Mouse (Mus musculus): ENCODE results near the gene Phactr4. TPM values are rescaled to one million over a fixed set of nuclear protein-coding genes. Genes with fewer than 3 reads are reported as not detected.

Gene Phactr4
- total RNA-seq, 2 experiments from 2014 or later: 12.7 to 13.4 TPM

DNA sequence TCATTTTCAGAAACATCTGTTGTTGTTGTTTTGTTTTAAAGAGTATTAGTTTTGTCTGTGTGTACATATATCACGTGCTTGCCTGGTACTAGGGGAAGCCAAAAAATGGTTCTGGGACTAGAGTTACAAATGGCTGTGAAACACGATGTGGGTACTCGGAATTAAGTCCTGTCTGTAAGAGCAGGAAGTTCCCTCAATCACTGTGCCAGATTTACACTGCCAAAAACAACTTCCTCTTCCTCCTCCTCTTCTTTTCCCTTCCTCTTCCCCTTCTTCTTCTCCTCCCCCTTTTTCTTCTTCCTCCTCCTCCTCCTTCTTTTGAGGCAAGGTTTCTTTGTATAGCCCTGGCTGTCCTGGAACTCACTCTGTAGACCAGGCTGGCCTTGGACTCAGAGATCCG lies 40.0 kb downstream of the Phactr4 start:
- intact Hi-C loops (cut with DNase I): no loop called here
- no peak for DNase-seq (ENCODE audit: low spot score in 2 of 2)

DNA sequence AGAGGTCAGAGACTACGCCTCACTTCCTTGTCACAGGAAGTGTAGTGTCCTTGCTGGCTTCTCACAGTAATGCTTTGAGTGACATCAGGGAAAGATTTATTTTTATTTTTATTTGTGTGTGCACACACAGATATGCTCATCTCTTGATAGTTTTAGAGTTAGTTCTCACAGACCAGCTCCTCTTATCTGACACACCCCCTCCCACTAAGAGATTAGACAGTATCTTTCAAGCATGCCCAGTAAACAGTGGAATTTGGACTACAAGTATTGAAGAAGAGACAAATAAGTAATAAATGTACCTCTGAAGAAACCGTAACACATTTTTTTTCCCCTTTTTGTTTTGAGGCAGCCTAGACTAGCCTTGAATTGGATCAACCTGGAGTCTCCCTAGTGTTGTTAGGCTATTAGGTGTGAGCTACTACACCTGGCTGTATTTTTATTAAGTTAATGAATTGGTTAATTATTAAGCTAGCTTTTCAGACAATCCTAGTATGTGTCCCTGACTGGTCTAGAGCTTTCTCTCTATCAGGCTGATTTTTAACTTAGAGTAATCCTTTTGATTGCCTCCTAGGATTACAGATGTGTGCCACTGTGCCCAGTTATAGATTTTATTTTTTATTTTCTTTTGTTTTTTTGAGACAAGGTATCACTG lies 41.2 kb downstream of the Phactr4 start:
- DNase-seq (ENCODE audit: low spot score in 2 of 2): no peak
- intact Hi-C loops (cut with DNase I): no loop called here

DNA sequence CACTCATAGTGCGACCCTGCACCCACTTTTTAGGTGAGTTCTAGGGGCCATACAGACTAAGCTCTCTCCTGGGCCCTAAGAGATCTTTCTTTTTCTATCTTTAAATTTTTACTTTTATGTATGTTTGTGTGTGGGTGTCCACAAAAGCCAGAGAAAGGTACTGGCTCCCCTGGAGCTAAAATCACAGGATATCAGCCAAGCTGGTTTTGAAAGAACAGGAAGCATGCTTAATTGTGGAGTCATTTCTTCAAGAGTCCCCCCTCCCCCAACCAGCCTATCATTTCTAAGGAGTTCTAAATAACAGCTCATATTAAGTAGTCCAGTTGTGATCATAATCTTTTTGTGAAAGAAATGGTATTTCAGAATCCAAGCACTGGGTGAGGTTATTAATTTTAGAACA lies 48.5 kb downstream of the Phactr4 start:
- intact Hi-C loops (cut with DNase I): no loop called here

DNA sequence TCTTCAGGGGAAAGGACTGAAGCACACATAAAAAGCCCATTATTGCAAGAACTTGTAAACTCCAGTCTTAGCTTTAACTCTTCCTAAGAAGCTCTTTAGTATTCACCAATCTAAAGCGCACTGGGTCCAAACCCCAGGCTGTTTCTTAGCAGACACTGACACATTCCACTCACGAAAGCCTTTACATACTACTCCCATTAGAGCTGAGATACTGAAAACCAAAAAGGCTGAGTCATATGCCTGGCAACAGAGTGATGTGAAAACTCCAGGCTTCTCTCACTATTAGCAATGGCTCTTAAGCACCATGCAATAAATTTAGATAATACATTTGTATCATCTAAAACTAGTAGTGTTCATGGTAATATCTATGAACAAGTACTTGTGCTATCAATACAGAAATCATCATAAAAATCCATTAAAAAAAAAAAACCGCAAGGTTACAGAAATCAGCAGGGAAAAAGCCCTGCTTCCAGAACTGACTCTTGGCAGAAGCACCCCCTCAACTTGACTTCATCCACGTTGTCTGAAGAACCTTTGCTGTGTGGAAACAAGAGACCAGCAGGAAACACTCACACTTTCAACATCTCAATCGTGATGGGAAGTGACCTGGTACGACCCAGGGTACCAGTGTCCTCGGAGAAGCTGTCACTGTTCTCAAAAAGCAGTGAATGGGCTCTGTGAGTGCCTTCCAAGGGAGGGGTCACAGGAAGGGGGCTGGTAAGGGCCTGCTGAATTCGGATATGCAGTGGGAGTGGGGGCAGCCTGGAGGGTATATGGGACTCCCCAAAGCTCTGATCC lies 52.1 kb downstream of the Phactr4 start:
- no peak for DNase-seq (ENCODE audit: low spot score in 2 of 2)
- intact Hi-C loops (cut with DNase I): no loop called here

More for the DNA sequence above, 48.5 kb downstream of the Phactr4 start:
- DNase-seq (ENCODE audit: low spot score in 2 of 2): no peak

DNA sequence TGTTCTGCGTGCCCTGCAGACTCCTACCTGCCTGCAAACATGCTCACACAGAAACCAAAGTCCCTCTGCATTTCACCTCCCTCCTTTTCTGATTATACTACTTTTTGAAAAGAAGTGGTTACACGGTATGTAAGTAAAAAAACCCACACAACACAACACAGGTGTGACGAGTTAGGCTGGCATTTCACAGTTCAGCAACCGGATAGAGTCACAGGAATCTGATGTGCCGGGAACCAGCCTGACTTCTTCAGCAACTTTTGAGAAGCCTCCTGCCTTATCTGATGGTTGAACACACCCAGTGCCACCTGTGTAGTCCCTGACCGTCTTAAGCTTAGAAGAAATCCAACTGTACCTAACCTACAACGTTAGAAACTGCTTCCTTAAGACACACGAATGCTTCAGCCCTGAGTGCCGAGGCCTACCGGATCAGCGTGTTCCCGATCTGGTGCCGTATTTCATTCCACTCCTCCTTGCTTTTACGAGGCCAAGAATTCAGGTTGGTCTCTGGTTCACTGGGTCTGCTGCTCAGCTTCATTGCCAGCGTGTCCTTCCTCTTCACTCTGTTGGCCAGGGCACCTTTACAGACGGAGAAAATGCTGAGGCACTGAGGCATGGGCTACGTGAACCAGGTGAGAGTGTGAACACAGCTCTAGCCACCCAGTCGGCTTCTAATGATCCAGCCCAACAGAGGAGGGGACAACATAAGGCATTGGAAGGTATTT lies 54.6 kb downstream of the Phactr4 start:
- DNase-seq (ENCODE audit: low spot score in 2 of 2): no peak
- intact Hi-C loops (cut with DNase I): no loop called here

DNA sequence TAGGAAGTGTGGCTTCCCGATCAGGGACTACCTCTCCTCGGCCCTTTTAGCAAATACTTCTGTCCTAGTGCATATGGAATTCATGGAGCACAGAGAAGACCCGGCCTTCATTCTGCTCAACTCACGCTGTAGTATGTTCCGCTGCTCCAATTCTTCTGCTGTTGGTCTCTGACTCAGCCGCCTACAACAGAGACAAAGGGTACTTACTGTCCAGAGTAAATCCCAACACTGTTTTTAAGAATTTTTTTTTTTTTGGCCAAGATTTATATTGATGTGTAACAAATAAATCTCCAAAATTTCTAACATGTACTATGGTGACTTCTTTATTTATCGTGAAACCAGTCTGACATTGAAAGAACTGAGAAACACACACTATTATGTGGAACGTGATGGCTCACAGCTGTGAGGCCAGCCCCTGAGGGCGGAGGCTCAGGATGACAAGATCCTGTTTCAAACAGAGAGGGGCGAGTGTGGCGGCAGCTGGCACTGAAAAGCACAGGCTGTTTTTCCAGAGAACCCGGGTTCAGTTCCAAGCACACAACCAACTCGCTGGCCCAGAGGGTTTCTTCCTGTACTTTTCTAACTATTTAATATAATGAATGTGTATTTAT lies 56.7 kb downstream of the Phactr4 start:
- intact Hi-C loops (cut with DNase I): no loop called here
- no peak for DNase-seq (ENCODE audit: low spot score in 2 of 2)

DNA sequence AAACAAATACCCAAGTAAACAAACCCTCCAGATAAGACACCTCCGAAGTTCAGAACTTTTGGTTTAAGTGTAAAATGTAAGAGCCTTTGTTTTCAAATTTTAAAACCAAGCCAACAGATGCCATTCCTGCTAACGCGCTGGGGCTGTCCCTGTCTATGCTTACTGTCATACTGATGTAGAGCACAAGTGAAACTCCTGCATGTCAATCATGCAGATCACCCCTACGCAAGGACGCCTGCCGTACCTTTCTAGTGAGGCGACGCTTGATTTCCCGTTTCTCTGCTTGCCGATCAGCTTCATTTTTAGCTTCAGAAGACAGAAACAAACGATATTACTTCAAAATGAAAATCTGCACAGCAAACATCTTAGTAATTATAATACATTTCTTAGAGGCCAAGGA lies 58.8 kb downstream of the Phactr4 start:
- intact Hi-C loops (cut with DNase I): no loop called here
- DNase-seq (ENCODE audit: low spot score in 2 of 2): no peak

DNA sequence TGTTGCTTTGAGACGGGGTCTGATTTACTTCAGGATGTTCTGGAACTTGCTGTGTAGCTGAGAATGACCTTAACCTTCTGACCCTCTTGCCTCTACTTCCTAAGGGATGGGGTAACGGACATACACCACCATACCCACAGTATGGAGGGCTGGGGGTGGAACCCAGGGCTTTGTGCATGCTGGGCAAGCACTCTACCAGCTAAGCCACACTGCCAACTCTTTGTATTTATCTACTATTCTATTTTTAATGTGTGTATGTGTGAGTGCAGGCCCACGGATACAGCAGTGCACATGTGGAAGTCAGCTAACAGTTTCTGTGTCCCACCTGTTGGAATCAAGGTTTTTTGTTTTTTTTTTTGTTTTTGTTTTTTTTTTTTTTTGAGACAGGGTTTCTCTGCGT lies 62.8 kb downstream of the Phactr4 start:
- intact Hi-C loops (cut with DNase I): no loop called here
- DNase-seq (ENCODE audit: low spot score in 2 of 2): no peak

DNA sequence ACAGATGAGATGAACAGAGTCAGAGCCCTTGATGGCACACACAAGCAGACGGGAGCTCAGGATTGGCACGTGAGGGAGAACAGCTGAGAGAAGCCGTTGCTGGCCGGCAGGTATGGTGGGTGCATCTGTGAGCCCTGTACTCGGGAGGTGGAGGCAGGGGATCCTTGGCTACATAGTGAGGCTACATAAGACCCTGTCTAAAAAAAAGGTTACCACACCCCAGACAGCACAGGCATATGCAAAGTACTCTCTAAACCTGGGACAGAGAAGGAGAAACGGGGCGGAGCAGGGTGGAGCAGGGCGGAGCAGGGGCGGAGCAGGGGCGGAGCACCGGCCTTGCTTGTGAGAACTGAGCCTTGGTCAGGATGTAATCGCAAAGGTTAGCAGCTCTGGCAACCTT lies 66.1 kb downstream of the Phactr4 start:
- DNase-seq (ENCODE audit: low spot score in 2 of 2): no peak

DNA sequence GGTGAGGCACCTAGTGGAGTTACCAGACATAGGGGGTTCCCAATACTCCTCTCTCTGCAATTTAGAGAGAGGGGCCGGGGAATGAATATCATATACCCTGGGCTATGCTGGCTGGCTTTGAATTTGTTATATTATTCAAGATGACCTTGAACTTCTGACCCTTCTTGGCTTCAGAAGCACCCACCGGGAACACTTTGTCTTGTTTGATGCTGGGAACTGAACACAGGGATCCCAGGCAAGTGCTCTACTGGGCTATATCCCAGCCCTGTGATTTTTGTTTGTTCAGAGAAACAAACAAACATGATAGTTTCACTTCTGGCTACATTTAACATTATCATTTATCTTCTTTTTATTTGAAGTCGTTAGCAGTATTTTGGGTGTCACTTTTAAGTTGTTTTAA lies 66.9 kb downstream of the Phactr4 start:
- intact Hi-C loops (cut with DNase I): no loop called here
- DNase-seq (ENCODE audit: low spot score in 2 of 2): no peak

More for the DNA sequence above, 66.1 kb downstream of the Phactr4 start:
- intact Hi-C loops (cut with DNase I): no loop called here

DNA sequence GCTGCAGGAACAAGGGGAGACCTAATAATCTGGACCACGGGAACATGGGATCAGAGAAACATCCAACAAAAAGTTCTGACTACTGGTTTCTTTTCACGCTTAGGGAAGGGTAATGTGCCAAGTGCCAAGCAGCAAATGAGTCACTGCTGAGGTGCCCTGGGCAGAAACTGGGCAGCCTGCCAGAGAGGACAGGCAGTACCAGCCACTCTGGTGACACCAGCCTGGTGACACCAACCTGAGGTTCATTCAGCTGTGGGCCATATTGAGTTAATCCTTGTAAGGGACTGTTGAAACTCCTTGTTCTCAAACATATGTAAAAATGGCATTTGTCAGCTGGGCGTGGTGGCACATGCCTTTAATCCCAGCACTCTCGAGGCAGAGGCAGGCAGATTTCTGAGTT lies 67.7 kb downstream of the Phactr4 start:
- no peak for DNase-seq (ENCODE audit: low spot score in 2 of 2)
- intact Hi-C loops (cut with DNase I): loop anchor here (5.0 kb wide), 1 partner anchor 58 kb away; no protein-coding TSS in a partner anchor

DNA sequence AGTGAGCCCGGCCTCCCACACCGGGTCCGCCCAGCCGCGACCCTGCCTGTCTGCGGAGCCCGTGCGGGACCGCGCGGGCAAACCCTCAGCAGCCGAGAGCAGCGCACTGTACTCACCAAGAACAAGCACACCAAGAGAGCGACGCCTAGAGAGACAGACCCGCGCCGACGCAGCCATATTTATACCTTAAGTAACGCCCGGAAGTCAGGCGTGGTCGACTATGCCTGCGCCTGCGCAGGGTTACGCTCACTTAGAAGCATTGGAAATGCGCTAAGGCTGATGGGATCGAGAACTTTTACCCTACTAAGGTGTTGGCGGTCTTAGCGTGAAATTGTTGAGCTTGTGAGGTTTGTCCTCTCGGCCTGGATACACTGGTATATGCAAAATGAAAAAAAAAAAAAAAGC lies 68.8 kb downstream of the Phactr4 start, which contains the start of gene Rcc1:
Rcc1 (minus strand) TSS at position 125 of the 405 bp plus-strand sequence.
- peak; percentile 87 to 91 for DNase-seq (ENCODE audit: low spot score in 2 of 2)
- intact Hi-C loops (cut with DNase I): loop anchor here (5.0 kb wide), 1 partner anchor 59 kb away; no protein-coding TSS in a partner anchor

DNA sequence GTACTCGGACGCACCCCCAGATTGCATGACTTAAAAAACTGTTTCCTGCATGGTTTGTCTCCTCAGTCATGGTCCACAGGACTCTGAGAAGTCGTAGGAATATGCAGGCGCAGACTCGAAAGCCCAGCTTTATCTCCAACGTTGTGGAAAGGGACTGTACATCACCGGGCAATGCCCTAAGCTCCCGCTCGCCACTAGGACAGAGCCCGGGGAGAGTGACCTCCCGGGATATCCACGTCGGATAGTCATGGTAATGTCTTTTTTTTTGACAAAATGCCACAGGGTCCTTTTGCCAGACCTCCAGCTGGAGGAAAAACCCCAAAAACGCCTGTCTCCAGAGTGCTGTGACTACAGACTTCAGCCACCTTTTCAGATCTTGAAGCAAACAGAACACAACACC lies 69.5 kb downstream of the Phactr4 start:
- no peak for DNase-seq (ENCODE audit: low spot score in 2 of 2)
- intact Hi-C loops (cut with DNase I): loop anchor here (5.0 kb wide), 1 partner anchor 60 kb away; no protein-coding TSS in a partner anchor

DNA sequence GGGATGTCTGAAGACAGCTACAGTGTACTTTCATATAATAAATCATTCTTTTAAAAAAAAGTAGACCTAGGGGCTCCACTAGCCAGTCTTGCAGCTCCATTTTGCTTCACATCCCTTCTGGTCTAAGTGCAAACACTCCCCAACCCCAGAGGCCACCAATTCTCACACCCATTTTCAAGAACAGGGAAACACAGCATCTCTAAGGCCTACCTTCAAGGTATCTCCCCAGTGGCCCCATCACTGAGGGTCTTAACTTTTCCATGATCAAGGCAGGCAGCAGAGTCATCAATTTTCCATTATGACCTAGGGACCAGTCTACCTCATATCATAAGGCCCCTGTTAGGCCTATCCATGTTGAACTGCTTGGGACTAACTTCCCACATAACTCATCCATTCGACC lies 70.9 kb downstream of the Phactr4 start:
- no peak for DNase-seq (ENCODE audit: low spot score in 2 of 2)
- intact Hi-C loops (cut with DNase I): loop anchor here (5.0 kb wide), 1 partner anchor 61 kb away; no protein-coding TSS in a partner anchor

DNA sequence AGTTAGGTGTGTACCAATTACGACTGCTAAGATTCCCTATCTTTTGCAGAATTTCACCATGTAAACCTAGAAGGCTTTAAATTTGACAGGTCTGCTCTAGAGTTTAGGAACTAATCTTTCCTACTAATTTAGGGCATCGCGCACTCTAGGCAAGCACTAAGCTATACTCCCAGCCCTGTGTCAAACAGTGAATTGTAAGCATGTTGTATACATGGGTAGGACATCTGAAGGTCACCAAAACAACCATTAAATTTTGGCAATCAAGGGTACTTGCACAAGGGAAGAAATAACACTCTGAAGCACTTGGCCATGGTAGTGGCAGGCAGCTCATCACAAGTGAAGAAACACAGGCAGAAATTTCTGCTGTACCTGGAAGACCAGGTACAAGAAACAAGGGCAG lies 71.4 kb downstream of the Phactr4 start:
- intact Hi-C loops (cut with DNase I): loop anchor here (5.0 kb wide), 1 partner anchor 61 kb away; no protein-coding TSS in a partner anchor
- no peak for DNase-seq (ENCODE audit: low spot score in 2 of 2)

DNA sequence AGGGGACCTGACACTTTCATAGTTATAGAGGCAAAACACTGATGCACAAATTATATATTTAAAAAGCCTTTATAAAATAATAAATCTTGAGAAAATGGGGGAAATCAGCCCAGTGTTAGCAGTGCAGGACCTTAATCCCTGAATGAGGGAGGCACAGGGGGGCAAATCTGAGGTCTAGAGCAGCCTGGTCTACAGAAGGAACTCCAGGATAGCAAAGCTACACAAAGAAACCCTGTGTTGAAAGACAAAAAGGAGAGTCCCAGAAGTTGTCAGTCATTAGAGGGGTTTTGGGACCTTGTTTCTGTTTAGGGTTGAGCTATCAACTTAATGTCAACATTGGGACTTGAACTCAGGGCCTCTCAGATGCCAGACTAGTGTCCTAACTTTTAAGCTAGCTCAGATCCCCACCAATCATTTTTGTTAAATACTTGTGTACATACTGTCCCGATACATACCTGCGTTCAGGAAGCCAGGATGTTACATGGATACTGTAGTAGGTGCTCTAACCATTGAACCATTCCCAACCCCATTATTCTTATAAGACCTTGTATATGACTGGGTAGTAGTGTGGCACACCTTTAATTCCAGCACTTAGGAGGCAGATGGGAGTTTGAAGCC lies 72.1 kb downstream of the Phactr4 start:
- intact Hi-C loops (cut with DNase I): loop anchor here (5.0 kb wide), 1 partner anchor 62 kb away; no protein-coding TSS in a partner anchor
- DNase-seq (ENCODE audit: low spot score in 2 of 2): no peak

DNA sequence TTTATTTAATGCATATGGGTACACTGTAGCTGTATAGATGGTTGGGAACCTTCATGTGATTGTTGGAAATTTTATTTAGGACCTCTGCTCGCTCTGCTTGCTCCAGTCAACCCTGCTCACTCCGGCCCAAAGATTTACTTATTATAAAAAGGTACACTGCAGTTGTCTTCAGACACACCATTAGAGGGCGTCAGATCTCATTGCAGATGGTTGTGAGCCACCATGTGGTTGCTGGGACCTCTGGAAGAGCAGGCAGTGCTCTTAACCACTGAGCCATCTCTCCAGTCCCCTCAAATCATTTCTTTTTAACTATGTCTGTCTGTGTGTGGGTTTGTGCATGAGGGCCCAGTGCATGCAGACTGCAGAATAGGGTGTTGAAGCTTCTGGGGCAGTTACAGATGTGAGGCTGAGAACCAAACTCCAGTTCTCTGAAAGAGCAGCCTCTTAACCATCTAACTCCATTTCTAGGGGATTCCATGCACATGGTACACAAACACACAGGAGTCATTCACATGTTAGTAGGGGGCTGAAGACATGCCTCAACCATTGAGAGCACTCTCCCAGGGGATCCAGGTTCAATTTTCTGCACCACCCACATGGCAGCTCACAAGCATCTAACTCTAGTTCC lies 72.7 kb downstream of the Phactr4 start:
- intact Hi-C loops (cut with DNase I): loop anchor here (5.0 kb wide), 1 partner anchor 63 kb away; no protein-coding TSS in a partner anchor
- no peak for DNase-seq (ENCODE audit: low spot score in 2 of 2)

DNA sequence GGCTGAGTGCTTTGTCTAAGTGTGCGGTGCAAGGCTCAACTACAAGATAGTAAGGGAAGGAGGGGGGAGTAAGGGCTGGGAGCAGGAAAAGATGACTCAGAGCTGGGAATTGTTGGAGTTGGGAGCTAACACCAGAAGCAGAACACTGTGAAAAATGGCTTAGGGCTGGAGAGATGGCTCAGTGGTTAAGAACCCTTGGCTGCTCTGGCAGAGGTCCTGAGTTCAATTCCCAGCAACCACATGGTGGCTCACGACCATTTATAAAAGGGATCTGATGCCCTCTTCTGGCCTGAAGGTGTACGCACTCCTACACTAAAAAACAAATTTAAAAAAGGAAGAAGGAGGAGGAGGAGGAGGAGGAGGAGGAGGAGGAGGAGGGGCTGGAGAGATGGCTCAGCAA lies 75.6 kb downstream of the Phactr4 start:
- intact Hi-C loops (cut with DNase I): no loop called here
- no peak for DNase-seq (ENCODE audit: low spot score in 2 of 2)

DNA sequence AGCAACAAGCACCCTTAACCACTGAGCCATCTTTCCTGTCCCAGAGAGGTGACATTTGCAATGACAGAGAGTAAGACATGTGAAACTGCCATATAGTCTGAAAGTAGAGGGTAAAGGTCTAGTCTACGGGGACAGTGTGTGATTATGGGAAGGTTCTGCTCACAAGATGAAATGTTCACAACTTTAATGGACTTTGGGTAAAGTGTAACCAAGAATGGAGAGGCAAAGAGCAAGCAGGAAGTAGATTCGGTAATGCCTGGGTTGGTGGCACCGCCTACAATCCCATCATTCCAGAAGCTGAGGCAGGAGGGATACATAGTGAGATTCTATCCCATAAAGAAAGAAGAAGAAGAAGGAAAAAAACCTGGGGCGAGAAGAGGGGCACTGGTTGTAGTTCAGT lies 76.0 kb downstream of the Phactr4 start:
- intact Hi-C loops (cut with DNase I): no loop called here
- no peak for DNase-seq (ENCODE audit: low spot score in 2 of 2)
